Mouse (Mus musculus): ENCODE measurements around the gene Pga5. TPM values are rescaled to one million over a fixed set of nuclear protein-coding genes. Genes with fewer than 3 reads are reported as not detected.

The Pga5 gene
- not detected for polyA plus RNA-seq (2017; shearing (Covaris generic))

DNA sequence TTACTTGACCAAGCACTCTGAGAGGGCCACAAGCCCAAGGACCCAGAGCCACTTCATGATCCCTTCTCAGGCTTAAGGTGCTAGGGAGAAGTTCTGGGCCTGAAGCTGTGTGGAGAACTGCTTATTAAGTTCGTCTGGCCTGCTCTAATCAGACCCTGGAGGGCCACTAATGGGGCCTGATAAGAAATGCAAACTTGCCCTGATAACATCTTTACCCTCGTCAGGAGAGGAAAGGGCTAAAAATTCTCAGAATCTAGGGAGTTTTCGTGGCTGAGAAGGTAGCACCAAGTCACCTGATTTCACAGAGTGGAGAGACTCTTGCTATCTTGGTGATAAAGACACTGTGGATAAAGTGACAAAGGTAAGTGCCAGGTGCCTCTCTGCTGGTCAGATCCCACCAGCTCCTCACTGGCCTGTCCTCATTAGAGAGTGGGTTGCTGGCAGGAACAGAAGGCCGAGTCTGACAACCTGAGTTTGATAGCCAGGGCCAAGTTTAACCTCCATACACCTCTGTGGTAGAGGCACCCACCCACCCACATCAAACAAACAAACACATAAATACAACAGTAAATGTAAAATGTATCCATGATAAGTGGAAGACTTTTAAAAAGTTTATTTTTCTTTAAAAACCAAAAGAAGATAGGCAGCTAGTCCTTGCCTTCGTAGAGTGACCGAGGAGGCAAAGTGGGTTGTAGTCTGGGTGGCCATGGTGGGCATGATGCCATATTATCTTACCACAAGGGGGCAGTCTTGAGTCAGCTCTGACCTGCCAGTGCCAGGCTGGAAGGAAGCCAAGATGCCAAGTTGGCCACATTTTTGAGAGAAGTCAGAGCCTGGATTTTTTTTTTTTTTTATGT is at the start of gene Pga5:
Gene Pga5 (minus strand): TSS at position 157 of the 857 bp plus-strand sequence.
- no peak for ATAC-seq

DNA sequence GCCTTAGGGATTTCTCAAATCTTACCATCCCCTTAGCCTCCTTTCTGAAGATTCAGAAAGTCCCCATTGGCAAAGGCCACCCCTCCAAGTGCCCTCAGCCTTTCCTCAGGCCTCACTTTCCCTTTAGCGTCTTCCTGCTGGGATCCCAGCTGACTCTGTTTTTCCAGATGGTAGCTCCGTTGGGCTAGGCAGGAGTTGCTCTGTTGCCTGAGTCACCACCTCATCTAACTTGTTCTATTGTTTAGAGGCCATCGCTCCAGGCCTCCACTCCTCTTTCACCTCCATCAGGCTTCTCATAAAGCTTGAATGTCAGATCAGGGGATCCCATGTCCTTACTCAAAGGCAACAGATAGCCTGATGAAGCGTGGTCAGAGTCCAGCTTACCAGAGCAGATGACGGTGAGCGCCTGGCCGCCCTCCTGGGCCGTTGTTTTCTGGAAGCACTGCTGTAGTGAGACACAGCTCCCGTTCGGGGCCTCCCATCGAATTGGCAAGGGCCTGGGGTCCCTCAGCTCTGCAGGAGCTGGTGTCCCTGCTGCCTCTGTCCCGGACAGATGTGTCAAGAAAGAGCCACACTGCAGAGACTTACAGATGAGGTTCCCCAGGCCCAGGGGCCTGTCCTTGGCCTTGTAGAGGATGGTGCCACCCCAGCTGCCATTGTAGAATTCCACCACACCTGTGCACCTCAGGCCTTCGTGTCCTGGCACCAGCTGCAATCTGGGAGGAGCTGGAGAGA is 46.9 kb upstream of the Pga5 start:
- ATAC-seq = no peak

DNA sequence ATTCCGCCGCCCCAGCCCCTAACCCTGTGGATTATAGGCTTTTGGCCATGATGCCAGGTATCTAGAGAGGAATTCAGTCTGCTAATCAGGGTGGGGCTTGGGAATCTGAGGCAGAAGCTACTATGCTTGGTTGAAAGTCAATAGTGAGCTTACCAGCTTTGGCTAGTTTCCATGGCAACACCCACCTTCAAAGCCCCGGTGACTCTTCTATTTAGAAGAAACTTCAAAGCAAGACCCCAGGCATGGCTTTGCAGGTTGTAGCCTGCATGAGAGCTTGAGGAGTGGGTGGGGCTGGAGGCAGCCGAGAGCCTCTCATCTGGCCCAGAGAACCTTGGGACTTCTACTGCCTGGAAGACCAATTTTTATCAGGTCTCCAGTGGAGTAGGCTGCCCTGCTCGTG is 45.8 kb upstream of the Pga5 start:
- ATAC-seq = no peak

DNA sequence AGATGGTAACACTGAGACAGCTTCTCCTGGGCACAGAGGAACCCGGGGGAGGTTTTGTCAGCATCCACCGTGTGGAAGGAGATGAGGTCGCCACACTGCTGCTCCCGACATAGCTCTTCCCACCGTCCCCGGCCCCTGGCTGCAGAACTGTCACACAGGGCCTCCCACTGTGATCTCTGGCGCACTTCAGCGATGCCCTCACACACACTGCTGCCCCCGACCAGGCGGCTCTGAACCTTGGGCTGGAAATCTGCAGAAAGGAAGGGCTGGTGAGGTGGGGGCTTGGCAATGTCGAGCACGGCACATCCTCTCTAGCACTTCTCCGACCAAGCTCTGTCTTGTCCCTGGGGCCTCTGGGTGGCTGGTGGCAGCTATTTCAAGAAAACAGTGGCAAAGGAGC is 45.2 kb upstream of the Pga5 start:
- ATAC-seq = no peak

DNA sequence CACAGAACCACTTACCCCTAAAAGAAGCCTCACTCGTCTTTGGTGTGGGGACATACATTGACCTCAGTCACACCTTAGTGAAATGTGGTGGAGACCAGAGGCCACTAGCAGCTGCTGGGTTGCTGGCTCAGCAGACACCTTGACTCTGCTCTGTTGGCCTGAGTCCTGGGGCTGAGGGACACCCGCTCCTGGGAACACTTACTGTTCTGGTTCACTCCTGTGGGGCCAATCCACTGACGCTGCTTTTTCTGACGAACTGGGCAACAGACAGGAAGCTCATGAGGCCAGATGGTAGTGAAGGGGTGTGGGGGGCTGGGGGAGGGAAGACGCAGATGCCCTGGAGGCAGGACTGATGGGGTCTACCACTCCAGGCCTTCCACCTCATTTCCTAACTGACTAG is 43.2 kb upstream of the Pga5 start:
- ATAC-seq = no peak

DNA sequence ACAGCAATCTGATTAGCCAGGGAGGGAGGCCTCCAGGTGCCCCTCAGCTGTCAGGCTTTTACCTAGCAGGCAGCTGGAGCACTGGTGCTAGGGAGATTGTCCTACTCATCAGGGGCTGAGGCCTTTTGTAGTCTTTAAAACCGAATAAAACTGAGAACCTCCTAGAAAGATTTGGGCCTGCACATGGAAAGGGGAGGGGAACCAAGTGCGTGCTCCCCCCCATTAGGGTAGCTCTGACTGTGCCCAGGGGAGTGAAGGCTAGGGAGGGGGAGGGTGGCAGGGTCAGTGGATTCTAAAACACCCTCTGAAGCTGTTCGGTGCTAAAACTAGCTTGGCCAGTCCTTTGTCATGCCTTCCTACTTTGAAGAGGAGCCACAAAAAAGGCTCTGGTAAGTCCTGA is 42.7 kb upstream of the Pga5 start:
- no peak for ATAC-seq

DNA sequence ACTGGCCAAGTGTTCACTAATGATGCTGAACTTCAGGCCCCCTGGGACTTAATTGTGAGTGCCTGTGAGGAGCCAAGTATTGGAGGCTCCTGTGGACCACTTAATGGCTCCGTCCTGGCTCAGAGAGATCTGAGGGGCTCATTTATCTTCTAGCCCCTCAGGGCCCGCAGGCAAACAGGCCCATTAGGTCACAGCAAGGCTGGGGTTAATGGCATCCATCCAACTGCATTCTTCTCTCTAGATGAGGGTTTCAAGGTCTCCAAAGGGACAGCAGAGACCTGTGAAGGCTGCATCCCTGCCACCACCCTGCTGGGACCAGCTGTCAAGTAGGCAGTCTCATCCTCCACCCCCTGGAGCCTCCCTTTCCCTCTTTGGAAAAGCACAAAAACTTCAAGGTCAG is 41.9 kb upstream of the Pga5 start:
- ATAC-seq = no peak

DNA sequence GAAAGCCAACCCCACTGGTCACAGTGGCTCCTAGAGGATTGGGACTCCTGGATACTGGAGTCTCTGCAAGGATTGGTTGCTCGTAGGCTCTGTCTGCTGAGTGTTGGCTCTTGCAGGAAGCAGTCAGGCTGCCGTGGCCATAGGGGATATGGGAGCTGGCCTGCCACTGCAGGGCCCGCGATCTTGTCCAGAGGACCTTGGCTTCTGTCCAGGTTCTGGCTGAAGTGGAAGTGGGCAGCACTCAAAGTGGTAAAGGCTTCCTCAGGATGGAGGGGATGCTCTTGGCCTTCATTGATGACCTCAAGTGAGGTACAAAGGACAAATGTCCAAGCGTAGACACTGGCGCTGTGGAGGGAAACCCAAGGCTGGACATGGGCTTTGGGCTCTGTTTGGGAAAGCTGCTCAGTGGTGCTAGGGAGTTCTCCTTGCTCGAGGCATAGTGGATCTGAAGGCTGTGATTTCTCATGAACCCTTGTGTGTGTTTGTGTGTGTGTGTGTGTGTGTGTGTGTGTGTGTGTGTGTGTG is 40.4 kb upstream of the Pga5 start:
- ATAC-seq = no peak

DNA sequence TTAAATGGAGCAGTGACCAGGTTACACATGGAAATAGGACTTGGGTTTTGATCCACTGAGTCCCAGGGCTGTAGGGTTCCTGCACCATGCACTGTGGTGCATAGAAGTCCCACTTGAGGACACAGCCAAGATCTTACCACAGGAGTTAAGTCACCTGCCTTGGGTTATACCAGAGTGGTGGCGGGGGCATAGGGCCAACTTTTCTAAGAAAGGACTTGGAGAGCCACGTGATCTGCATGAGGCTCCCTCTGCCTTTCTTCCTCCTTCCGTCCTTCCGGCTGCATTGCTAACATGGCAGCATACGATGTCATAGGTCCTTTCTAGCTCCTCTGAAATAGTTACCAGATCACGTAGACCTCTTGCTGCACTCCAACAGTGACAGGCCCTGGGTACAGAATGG is 37.6 kb upstream of the Pga5 start:
- peak; percentile 24 for ATAC-seq

DNA sequence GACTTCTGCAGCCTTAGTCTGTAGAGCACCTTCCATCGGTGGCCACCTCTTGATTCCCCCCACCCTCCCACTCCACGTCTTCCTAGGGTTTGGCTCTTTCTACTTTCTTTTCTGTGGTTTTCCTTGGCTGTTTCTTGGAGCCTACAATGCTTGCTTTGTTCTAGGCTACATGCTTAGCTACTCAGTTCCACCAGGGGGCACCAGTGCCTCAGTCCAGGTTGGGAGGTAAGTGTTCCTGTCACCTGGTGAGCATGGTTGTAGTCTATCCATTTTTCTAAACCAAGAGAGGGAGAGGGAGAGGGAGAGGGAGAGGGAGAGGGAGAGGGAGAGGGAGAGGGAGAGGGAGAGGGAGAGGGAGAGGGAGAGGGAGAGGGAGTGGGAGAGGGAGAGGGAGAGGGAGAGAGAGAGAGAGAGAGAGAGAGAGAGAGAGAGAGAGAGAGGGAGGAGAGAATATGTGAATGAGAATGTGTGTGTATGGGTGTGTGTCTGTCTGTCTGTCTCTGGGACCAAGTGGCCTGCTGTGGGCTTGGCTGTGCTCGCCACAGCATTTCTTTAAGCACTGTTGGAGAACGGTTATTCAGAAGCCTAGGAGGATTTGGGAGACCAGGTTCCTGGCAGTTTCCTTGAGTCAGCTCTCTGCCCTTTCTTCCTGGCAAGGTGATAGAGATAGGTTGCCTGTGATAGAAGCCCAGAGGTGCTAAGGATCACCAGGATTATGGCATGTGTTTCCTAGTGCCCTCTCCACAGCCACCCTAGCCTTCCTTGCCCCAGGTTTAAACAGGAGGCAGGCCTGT is 37.0 kb upstream of the Pga5 start:
- peak; percentile 53 for ATAC-seq

DNA sequence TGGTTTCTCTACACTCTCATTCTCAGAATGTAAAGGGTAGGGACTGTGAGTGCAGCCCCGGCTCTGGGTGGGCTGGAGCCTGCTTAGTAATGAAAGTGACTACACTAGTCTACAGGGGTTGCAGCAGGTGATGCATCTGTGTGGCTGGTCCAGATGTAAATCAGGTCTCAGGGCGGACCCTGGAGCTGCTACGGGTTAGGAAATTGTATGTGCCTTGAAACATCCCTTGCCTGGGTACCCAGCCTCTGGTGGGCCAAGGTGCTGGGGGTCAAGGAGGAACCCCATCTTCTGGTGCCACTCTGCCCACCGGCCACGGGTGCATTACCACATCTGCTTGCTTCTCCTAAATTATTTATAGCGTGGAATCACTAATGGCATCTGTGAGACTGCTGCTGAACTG is 36.3 kb upstream of the Pga5 start:
- no peak for ATAC-seq

DNA sequence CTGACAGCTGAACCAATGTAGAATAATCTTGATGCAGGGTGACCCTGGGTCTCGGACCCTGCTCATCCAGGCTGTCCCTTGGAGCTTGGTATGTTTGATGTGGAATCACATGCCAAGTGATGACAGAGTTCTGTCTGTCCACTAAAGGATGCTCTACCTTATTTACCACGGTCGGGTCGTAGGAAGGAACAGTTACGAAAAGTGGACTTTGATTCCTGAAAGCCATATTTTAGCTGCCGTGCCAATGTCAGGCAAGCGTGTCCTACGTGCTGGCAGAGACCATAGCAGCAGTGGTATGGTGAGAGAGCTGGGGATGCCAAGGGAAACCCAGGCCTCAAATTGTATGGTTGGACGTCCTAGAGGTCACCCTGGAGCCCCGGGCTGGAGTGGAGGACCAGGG is 35.7 kb upstream of the Pga5 start:
- ATAC-seq = no peak

DNA sequence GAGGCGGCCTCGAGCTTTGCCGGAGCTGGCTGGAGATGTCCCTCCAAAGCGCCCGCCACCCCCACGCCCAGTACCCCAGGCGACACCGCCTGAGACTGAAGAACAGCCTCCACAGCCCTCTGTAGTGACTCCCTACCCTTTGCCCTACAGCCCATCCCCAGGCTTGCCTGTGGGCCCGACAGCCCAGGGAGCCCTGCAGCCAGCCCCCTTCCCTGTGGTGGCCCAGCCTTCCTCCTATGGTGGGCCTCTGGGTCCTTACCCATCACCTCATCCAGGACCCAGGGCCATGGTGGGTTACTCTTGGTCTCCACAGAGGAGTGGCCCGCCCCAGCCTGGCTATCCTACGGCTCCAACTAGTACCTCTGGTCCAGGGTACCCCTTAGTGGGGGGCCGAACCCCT is 34.8 kb upstream of the Pga5 start:
- no peak for ATAC-seq

DNA sequence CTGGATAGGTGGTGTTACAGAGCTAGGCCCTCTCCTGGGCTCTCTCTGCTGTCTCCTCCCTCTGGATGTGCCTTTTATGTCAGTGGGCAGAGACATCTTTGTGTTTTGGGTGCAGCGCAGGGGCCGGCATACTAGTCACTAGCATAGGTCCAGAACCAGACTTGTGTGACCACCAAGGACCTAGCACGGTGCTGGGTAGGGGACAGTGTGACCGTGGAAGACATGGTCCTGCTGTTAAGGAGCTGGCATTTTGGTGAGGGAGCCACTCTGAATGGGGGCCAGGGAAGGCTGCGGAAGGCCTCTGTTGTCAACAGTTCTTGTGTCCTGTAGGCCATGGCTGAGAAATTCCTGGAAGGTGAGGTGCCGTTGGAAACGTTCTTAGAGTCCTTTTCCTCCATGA is 34.3 kb upstream of the Pga5 start:
- no peak for ATAC-seq

DNA sequence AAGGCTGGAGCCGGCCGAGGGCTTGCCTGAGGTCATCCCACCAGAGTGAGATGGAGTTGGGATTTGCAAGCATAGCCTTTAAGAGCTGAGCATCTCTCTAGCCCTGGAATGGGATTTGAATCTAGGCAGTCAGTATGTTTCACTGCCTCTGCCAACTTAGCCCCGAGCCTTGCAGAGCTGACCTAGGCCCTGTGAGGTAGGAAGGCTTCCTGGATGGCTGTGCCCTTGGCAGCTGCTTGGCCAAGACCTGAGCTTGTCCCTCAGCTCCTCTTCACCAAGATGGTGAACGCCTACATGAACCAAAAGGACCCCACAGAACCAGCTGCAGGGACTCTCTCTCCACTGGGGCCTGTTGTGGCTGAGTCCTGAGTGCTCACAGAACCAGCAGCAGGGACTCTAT is 32.9 kb upstream of the Pga5 start:
- no peak for ATAC-seq

DNA sequence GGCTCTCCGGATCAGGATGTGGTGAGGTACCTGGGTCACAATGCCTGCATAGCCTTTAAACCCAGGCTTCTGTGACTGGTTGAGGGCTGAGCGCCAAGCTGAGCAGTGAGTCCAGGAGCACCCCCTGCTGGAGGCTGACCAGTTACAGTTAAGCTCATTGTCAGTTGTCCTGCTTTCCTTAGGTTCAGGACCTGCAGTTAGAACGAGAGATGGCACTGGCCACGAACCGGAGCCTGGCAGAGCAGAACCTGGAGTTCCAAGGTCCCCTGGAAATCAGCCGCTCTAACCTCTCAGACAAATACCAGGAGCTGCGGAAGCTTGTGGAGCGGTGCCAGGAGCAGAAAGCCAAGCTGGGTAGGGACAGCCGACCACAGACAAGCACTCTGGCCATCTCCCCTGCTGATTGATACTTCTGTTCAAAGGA is 32.2 kb upstream of the Pga5 start:
- ATAC-seq = peak; percentile 67

DNA sequence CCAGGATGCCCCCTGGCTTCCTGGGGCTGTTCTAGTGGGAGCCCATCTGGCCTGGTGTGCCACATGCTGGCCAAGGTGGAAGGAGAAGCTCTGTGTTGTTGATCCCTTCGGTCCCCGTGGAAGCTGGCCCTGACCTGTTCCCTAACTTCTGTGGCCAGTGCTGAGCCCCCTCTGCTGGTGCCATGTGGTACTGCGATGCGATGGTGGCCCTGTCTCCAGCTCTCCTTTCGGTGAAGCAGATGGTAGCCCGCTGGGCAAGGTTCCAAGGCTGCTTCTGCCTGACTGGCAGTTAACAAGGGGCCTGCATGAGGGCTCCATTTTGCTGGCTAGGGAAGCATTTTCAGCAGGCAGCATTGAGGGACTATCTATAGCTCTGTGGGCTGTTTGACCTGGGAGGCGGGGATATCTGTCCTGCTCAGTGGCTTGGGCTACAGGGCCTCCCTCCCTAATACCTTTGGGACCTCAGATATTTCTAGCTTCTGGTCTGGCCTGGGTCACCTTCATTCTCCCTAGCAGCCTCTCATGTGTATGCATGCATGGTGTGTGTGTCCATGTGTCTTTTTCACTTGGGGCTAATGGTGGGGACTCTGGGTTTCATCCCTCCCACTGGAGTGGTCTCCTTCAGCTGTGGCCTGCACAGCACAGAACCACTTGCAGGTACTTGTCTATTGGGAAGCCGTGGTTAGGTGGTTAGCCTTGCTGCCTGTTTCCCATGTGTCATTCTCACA is 31.7 kb upstream of the Pga5 start:
- peak; percentile 54 for ATAC-seq

DNA sequence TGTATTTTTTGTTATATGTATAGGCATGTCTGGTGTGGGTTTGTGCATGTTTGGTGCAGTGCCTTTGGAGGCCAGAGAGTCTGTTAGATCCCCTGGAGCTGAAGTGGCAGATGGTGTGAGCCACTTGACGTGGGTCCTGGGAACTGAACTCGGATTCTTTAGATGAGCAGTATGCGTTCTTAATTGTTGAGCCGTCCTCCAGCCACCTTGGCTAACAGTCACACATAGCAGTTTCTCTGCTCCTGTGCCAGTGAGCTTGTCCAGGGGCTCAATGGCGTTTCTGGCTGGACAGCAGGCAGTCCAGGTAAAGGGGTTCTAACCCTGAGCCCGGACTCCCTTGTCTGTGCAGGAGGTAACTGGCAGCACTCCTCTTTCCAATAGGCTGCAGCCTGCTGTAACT is 31.0 kb upstream of the Pga5 start:
- no peak for ATAC-seq

DNA sequence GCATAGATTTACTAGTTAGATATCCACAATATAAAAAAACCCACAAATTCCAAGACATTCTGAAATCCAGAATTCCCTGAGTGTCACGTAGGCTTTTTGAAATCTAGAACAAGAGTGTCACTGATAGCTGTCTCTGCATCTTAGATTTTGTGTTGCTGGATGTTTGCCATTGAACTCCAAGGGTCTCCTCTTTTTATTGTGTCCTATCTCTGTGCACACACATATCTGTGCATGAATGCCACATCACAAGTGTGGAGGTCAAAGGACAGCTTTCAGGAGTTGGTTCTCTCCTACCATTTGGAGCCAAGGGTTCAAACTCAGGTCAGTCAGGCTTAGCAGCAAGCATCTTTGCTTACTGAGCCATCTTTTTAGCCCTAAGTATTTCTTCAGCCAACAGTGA is 30.0 kb upstream of the Pga5 start:
- no peak for ATAC-seq

DNA sequence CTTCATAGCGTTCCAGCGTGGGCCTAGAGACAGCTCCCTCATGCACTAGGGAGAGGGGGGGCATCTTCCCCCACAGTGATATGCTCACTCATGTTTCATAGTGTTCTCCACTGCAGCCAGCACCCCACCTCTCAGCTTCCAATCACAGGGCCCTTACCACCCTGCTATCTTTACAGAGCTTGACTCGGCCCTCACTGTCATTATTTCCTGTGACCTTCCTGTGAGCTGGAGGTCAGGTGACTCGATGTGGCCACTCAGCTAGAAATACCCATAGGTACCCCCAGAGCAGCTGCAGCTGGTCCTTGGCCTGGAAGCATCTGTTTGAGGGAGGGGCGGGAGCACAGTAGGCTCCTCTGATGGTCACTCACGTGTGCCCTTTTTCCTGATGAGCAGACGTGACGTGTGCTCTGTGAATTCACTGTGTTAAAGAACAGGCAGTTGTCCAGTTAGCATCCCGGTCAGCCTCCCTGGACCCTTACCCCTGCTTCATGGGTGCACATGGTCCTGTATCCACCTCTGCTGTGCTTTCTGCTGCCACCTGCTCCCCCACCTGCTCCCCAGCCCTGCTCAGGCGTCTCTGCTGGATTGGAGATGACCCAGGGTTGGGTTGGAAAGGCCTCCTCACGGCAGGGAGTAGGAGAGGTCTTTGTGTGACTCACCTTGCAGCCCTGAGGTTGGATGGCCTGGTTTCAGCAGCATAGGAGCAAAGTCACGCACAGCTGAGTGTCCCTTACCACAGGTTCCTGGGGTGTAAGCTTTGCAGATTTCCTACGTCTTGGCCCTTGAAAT is 29.4 kb upstream of the Pga5 start:
- ATAC-seq = no peak

DNA sequence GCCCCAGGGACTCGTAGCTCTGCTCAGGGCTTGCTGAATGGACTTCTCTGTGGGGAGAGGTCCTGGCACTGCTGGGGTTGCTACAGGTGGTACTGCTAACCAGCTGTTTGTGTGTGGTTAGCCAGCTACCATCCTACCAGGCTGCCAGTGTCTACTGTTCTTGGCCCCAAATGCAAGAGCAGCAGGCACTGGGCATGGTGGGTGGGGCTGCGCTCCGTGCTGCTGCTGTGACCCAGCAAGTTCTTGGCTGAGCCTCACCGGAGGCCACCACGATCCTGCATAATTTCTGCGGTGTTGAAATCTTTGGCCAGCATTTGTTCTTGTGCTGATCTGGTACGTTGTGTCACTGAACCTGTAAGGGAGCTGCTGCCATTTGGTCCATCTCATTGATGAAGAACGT is 25.6 kb upstream of the Pga5 start:
- no peak for ATAC-seq

DNA sequence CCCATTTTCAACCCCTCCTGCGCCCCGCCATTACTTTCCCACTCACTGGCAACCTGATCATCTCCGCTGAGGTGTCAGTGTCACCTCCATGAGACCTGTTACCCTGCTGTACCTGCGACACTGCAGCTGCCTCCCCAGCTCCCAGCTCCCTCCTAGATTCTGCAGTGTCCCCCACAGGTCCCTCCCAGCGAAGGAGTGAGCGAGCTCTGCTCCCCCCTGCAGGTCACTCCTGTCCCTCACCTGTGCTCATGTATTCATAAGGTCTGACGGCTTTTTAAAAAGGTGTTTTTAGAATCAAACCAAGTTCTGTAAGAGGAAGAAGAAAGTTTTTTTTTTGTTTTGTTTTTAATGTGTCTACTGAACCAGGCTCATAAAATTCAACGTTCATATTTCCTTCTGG is 24.3 kb upstream of the Pga5 start:
- ATAC-seq = no peak
